Mouse (Mus musculus) brain, embryonic 14.5 days (tissue): ENCODE results near the gene Lnpep.

Experiments used
- CTCF ChIP-seq: fragments of 200-500 bp; IDR thresholded peaks from 2 replicates; pipeline ENCODE4 v1.5.1; 2012; ENCODE audit warnings: inconsistent platforms, mild to moderate bottlenecking, moderate library complexity, borderline replicate concordance; ENCODE audit not compliant: insufficient read depth, insufficient read length; ENCODE audit errors: extremely low read depth
- POLR2A ChIP-seq: fragments of 200-500 bp; IDR thresholded peaks from 2 replicates; pipeline ENCODE4 v1.6.1; 2012; ENCODE audit warnings: mild to moderate bottlenecking, inconsistent platforms, borderline replicate concordance; ENCODE audit not compliant: poor library complexity, insufficient read depth, insufficient read length, severe bottlenecking; ENCODE audit errors: extremely low read depth

DNA sequence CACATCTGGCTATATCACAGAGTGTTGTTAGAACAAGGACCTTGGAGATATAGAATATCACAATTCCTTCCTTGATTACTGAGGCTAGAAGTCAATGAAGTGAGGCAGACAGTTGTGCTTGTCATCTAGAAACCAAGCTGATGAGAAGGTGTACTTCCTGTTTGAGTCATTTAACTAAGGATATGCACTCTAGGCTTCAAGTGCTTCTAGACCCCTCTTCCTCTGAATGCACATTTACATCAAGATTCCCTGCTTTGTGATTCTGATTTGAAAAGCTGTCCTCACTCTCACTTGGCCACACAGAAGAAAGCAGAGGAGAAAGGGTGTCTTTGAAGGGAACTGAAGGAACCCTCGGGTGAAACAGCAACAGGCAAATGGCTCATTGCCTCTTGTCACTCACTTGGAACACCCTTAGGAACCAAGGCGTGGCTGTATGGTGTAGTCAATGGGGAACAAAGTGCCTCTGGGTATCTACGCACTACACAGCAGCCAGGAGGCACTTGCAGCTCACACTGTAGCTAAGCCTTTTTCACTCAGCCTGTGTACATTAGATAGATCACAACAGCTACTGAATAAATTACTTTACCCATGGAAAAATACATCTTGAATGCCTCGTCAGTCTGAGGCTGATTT is 108.3 kb downstream of the Lnpep start:
- TF ChIP-seq CTCF = no peak
- TF ChIP-seq POLR2A = no peak
